Mouse (Mus musculus): ENCODE results near the gene Snx29.
"Not testable (repeated sequence)": the region's sequence is repeated elsewhere in the genome, so short reads cannot be mapped to it uniquely, and the experiment has no call there.

Snx29 gene

GRCm38 (mm10) chr16:11500061-11500460, 177.4 kb downstream of the Snx29 start:
- DNase-seq = no peak

GRCm38 (mm10) chr16:11501138-11501537, 178.4 kb downstream of the Snx29 start:
- peak; percentile 10 for DNase-seq

- no peak for DNase-seq
These were observed 178.9 kb downstream of the Snx29 start for GRCm38 (mm10) chr16:11501611-11502010.

GRCm38 (mm10) chr16:11504666-11505491, 182.2 kb downstream of the Snx29 start:
- no peak for DNase-seq

- DNase-seq = no peak
These were observed 182.9 kb downstream of the Snx29 start for GRCm38 (mm10) chr16:11505492-11506176.

GRCm38 (mm10) chr16:11507188-11507731, 184.6 kb downstream of the Snx29 start:
- DNase-seq = no peak

GRCm38 (mm10) chr16:11508341-11508740, 185.6 kb downstream of the Snx29 start:
- DNase-seq = no peak

- DNase-seq = no peak
These were observed 187.7 kb downstream of the Snx29 start for GRCm38 (mm10) chr16:11510416-11510815.

- no peak for DNase-seq
These were observed 188.1 kb downstream of the Snx29 start for GRCm38 (mm10) chr16:11510854-11511253.

GRCm38 (mm10) chr16:11511696-11512095, 189.0 kb downstream of the Snx29 start:
- DNase-seq = not testable (repeated sequence)

- no peak for DNase-seq
These were observed 194.0 kb downstream of the Snx29 start for GRCm38 (mm10) chr16:11516681-11517080.

- no peak for DNase-seq
These were observed 194.7 kb downstream of the Snx29 start for GRCm38 (mm10) chr16:11517385-11517784.

GRCm38 (mm10) chr16:11518803-11519498, 196.2 kb downstream of the Snx29 start:
- DNase-seq = peak; percentile 49

- peak; percentile 48 for DNase-seq
These were observed 203.5 kb downstream of the Snx29 start for GRCm38 (mm10) chr16:11526104-11526786.

GRCm38 (mm10) chr16:11526996-11527395, 204.3 kb downstream of the Snx29 start:
- no peak for DNase-seq

GRCm38 (mm10) chr16:11530466-11531194, 207.9 kb downstream of the Snx29 start:
- no peak for DNase-seq

- DNase-seq = no peak
These were observed 208.7 kb downstream of the Snx29 start for GRCm38 (mm10) chr16:11531441-11531840.

- no peak for DNase-seq
These were observed 209.9 kb downstream of the Snx29 start for GRCm38 (mm10) chr16:11532592-11532991.

- DNase-seq = no peak
These were observed 210.7 kb downstream of the Snx29 start for GRCm38 (mm10) chr16:11533441-11533840.

- no peak for DNase-seq
These were observed 215.0 kb downstream of the Snx29 start for GRCm38 (mm10) chr16:11537663-11538062.

- DNase-seq = no peak
These were observed 215.5 kb downstream of the Snx29 start for GRCm38 (mm10) chr16:11538191-11538590.

- DNase-seq = no peak
These were observed 218.3 kb downstream of the Snx29 start for GRCm38 (mm10) chr16:11540961-11541360.

Data from thymus, postnatal 4 days (tissue).